Mouse (Mus musculus): Measurements from ENCODE around the gene Depdc7. TPM values are rescaled to one million over a fixed set of nuclear protein-coding genes. Genes with fewer than 3 reads are reported as not detected.

The Depdc7 gene
- polyA plus RNA-seq, 1 experiment from 2014 or later: 4.0 TPM

DNA sequence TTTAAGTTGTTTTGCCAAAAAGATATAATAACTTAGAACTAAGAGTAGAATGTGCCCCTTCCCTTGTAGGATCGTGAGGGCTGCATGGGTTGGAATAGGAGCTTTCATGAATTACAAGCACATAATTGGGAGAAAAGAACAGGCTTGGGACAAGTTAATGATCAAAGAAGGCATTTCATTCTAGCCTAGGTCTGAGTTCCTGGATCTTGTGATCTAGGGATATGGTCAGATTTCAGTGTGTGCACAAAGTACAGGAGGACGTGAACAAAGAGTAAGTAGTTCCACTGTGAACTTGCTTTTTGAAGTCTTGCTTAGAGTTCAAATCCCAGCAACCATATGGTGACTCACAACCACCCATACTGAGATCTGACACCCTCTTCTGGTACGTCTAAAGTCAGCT lies 65.4 kb downstream of the Depdc7 start:
- Histone ChIP-seq H3K27ac (replicated peaks in 1 of 2; ENCODE audit: control insufficient read depth in 1 of 2, insufficient read depth in 1 of 2, low read depth in 2 of 2, low read length in 2 of 2) (no peak overlapping the region), H3K4me2 (ENCODE audit: low read length) (no peak overlapping the region), H3K9ac (ENCODE audit: low read length) (no peak overlapping the region), H3K27me3 (ENCODE audit: control insufficient read depth, insufficient read depth, low read length) (no peaks in the 10 kb centered on the region), H3K36me3 (ENCODE audit: control insufficient read depth, insufficient read depth, low read length) (0 out of 2 replicates have a peak, but pooled peaks cover 8% of the 10 kb centered on the region), H3K4me3 (ENCODE audit: control insufficient read depth in 1 of 2, insufficient read depth in 1 of 2, low read depth in 1 of 2, low read length in 2 of 2) (no peak overlapping the region), H3K9me3 (ENCODE audit: control insufficient read depth, low read length) (no peaks in the 10 kb centered on the region), H3K4me1 (ENCODE audit: control insufficient read depth in 2 of 2, insufficient read depth in 2 of 2, low read length in 2 of 2) (no peaks in the 10 kb centered on the region; a peak in 1 of 4 replicates)
- 80% methylated on average over 3 of the region's 3 CpGs for WGBS
- no peak for ATAC-seq (ENCODE audit: insufficient number of reproducible peaks, insufficient read depth, low FRiP score, low read depth)

Other genes starting within 250 kb of the Depdc7 start
- gene Hipk3, start 248.4 kb downstream of the Depdc7 start, polyA plus RNA-seq (2014; fragmentation: Nextera tagmentation; extraction: Ambion mirVana): 72.7 and 74.0 TPM in 2 replicates
- gene Cstf3, start 152.4 kb downstream of the Depdc7 start, polyA plus RNA-seq (2014; fragmentation: Nextera tagmentation; extraction: Ambion mirVana): 50.9 and 53.7 TPM in 2 replicates
- gene Tcp11l1, start 30.7 kb downstream of the Depdc7 start, polyA plus RNA-seq (2014; fragmentation: Nextera tagmentation; extraction: Ambion mirVana): 33.9 and 37.8 TPM in 2 replicates
- 0.18 TPM in 1 of 2 replicates, not detected in the other for gene Pin1rt1, start 26.5 kb downstream of the Depdc7 start, polyA plus RNA-seq (2014; fragmentation: Nextera tagmentation; extraction: Ambion mirVana)
- gene Qser1, start 73.9 kb upstream of the Depdc7 start, polyA plus RNA-seq (2014; fragmentation: Nextera tagmentation; extraction: Ambion mirVana): 11.1 and 11.9 TPM in 2 replicates
- 1.1 and 1.3 TPM in 2 replicates for gene Prrg4, start 107.0 kb upstream of the Depdc7 start, polyA plus RNA-seq (2014; fragmentation: Nextera tagmentation; extraction: Ambion mirVana)
- 7.3 and 10.4 TPM in 2 replicates for gene Ccdc73, start 124.9 kb upstream of the Depdc7 start, polyA plus RNA-seq (2014; fragmentation: Nextera tagmentation; extraction: Ambion mirVana)